Mouse (Mus musculus) CH12.LX (cell line): ENCODE data around the gene Chchd2. TPM values are rescaled to one million over a fixed set of nuclear protein-coding genes. Genes with fewer than 3 reads are reported as not detected.

Experiments used
- DNase-seq: peaks from one replicate; pipeline ENCODE4 v3.0.0-alpha.2; 2013; ENCODE audit errors: extremely low read depth
- H3K27ac ChIP-seq: 2 replicates; pipeline ENCODE4 v1.5.1; 2012; ENCODE audit warnings: low read depth, mild to moderate bottlenecking, control low read depth, moderate library complexity; ENCODE audit not compliant: insufficient read depth
- H3K27me3 ChIP-seq: replicated peaks from 2 replicates; pipeline ENCODE3; 2012; ENCODE audit warnings: inconsistent platforms
- H3K36me3 ChIP-seq, 2 experiments: replicated peaks in 1 of 2; 2 replicates each; pipeline versions ENCODE3 to v1.6.1; 2012; ENCODE audit warnings: inconsistent platforms in 1 of 2, low read length in 1 of 2, mild to moderate bottlenecking in 1 of 2, mixed read lengths in 1 of 2, moderate library complexity in 1 of 2; ENCODE audit not compliant: control insufficient read depth in 1 of 2, insufficient read depth in 1 of 2
- H3K4me1 ChIP-seq, 2 experiments: 2 replicates each; pipeline ENCODE4 v1.6.1; 2012; ENCODE audit warnings: inconsistent platforms in 1 of 2, moderate library complexity in 1 of 2; ENCODE audit not compliant: insufficient read depth in 2 of 2, control insufficient read depth in 1 of 2
- H3K4me2 ChIP-seq: 2 replicates; pipeline ENCODE4 v1.6.1; 2012; ENCODE audit warnings: low read depth, mild to moderate bottlenecking, control low read depth; ENCODE audit not compliant: poor library complexity, insufficient read depth, severe bottlenecking
- H3K4me3 ChIP-seq, 3 experiments: fragments of 150-350 bp in 1 of 3; sonication (generic) in 1 of 3; replicated peaks in 1 of 3; 2 replicates each; pipeline versions ENCODE3 to v1.5.1; 2011 to 2012; ENCODE audit warnings: low read depth in 2 of 3, low read length in 2 of 3, mild to moderate bottlenecking in 2 of 3, moderate library complexity in 2 of 3, control low read depth in 1 of 3, improper control_type of control experiment in 1 of 3, inconsistent platforms in 1 of 3, mixed read lengths in 1 of 3; ENCODE audit not compliant: poor library complexity in 1 of 3
- H3K79me2 ChIP-seq: replicated peaks from 2 replicates; pipeline ENCODE4 v1.6.1; 2012; ENCODE audit warnings: mild to moderate bottlenecking, moderate library complexity; ENCODE audit not compliant: control insufficient read depth, poor library complexity, insufficient read depth, severe bottlenecking; ENCODE audit errors: extremely low read depth
- H3K9ac ChIP-seq: 2 replicates; pipeline ENCODE4 v1.6.1; 2012; ENCODE audit warnings: low read depth, mild to moderate bottlenecking, control low read depth, moderate library complexity; ENCODE audit not compliant: insufficient read depth
- H3K9me3 ChIP-seq: replicated peaks from 2 replicates; pipeline ENCODE3; 2012; ENCODE audit warnings: low read length, inconsistent platforms, mixed read lengths
- BHLHE40 ChIP-seq: IDR thresholded peaks from 2 replicates; pipeline ENCODE4 v1.6.1; 2011; ENCODE audit warnings: mild to moderate bottlenecking, low read depth, low read length, improper control_type of control experiment
- CHD1 ChIP-seq: IDR thresholded peaks from 2 replicates; pipeline ENCODE4 v1.6.1; 2012; ENCODE audit warnings: low read depth, low read length, improper control_type of control experiment, inconsistent platforms
- CHD2 ChIP-seq: IDR thresholded peaks from 2 replicates; pipeline ENCODE4 v1.6.1; 2011; ENCODE audit warnings: low read length, improper control_type of control experiment
- CTCF ChIP-seq, 2 experiments: IDR thresholded peaks in 1 of 2; conservative IDR thresholded peaks in 1 of 2; 2 replicates each; pipeline ENCODE4 v1.5.1; 2011 to 2012; ENCODE audit warnings: low read depth in 2 of 2, low read length in 2 of 2, improper control_type of control experiment in 1 of 2, inconsistent platforms in 1 of 2, mild to moderate bottlenecking in 1 of 2, moderate library complexity in 1 of 2
- E2F4 ChIP-seq: IDR thresholded peaks from 2 replicates; pipeline ENCODE4 v1.6.1; 2011; ENCODE audit warnings: low read depth, low read length, improper control_type of control experiment; ENCODE audit not compliant: insufficient replicate concordance
- ELF1 ChIP-seq: IDR thresholded peaks from 2 replicates; pipeline ENCODE4 v1.6.1; 2014; ENCODE audit warnings: low read depth, mild to moderate bottlenecking, inconsistent platforms, low read length, improper control_type of control experiment
- EP300 ChIP-seq: IDR thresholded peaks from 2 replicates; pipeline ENCODE4 v1.6.1; 2011; ENCODE audit warnings: low read length, improper control_type of control experiment
- ETS1 ChIP-seq: conservative IDR thresholded peaks from 2 replicates; pipeline ENCODE4 v1.6.1; 2012; ENCODE audit warnings: low read depth, mild to moderate bottlenecking, inconsistent platforms, low read length, improper control_type of control experiment, moderate library complexity
- GABPA ChIP-seq: IDR thresholded peaks from 2 replicates; pipeline ENCODE4 v1.6.1; 2012; ENCODE audit warnings: low read depth, low read length, improper control_type of control experiment, inconsistent platforms; ENCODE audit not compliant: insufficient replicate concordance
- HCFC1 ChIP-seq: IDR thresholded peaks from 2 replicates; pipeline ENCODE4 v1.6.1; 2012; ENCODE audit warnings: low read depth, mild to moderate bottlenecking, inconsistent platforms, low read length, improper control_type of control experiment
- IRF4 ChIP-seq: IDR thresholded peaks from 2 replicates; pipeline ENCODE4 v1.6.1; 2014; ENCODE audit warnings: low read depth, mild to moderate bottlenecking, inconsistent platforms, low read length, improper control_type of control experiment
- JUN ChIP-seq: IDR thresholded peaks from 2 replicates; pipeline ENCODE4 v1.6.1; 2011; ENCODE audit warnings: low read depth, mild to moderate bottlenecking, low read length, improper control_type of control experiment, moderate library complexity; ENCODE audit not compliant: insufficient read depth
- JUND ChIP-seq: conservative IDR thresholded peaks from 2 replicates; pipeline ENCODE4 v1.6.1; 2011; ENCODE audit warnings: low read depth, low read length, improper control_type of control experiment
- KAT2A ChIP-seq: IDR thresholded peaks from 2 replicates; pipeline ENCODE4 v1.6.1; 2012; ENCODE audit warnings: low read length, improper control_type of control experiment, inconsistent platforms; ENCODE audit not compliant: insufficient replicate concordance
- MAFK ChIP-seq: IDR thresholded peaks from 2 replicates; pipeline ENCODE4 v1.6.1; 2011; ENCODE audit warnings: low read length, improper control_type of control experiment; ENCODE audit not compliant: insufficient replicate concordance
- MAX ChIP-seq: IDR thresholded peaks from 2 replicates; pipeline ENCODE4 v1.6.1; 2011; ENCODE audit warnings: low read length, improper control_type of control experiment
- MAZ ChIP-seq: IDR thresholded peaks from 2 replicates; pipeline ENCODE4 v1.6.1; 2012; ENCODE audit warnings: low read depth, mild to moderate bottlenecking, inconsistent platforms, low read length, improper control_type of control experiment, moderate library complexity
- MEF2A ChIP-seq: IDR thresholded peaks from 2 replicates; pipeline ENCODE4 v1.6.1; 2014; ENCODE audit warnings: low read depth, mild to moderate bottlenecking, inconsistent platforms, low read length, improper control_type of control experiment, borderline replicate concordance
- MXI1 ChIP-seq: IDR thresholded peaks from 2 replicates; pipeline ENCODE4 v1.6.1; 2011; ENCODE audit warnings: mild to moderate bottlenecking, low read depth, low read length, improper control_type of control experiment
- MYC ChIP-seq: IDR thresholded peaks from 2 replicates; pipeline ENCODE4 v1.6.1; 2011; ENCODE audit warnings: low read depth, mild to moderate bottlenecking, improper control_type of control experiment, low read length
- NELFE ChIP-seq: IDR thresholded peaks from 2 replicates; pipeline ENCODE4 v1.6.1; 2011; ENCODE audit warnings: low read depth, low read length, improper control_type of control experiment
- NRF1 ChIP-seq: IDR thresholded peaks from 2 replicates; pipeline ENCODE4 v1.6.1; 2014; ENCODE audit warnings: low read depth, mild to moderate bottlenecking, inconsistent platforms, low read length, improper control_type of control experiment, moderate library complexity
- PAX5 ChIP-seq: IDR thresholded peaks from 2 replicates; pipeline ENCODE4 v1.6.1; 2012; ENCODE audit warnings: low read length, inconsistent platforms, mixed read lengths
- POLR2A ChIP-seq: IDR thresholded peaks from 2 replicates; pipeline ENCODE4 v1.6.1; 2011; ENCODE audit warnings: low read depth, mild to moderate bottlenecking, improper control_type of control experiment, low read length
- POLR2AphosphoS2 ChIP-seq: IDR thresholded peaks from 2 replicates; pipeline ENCODE4 v1.6.1; 2011; ENCODE audit warnings: low read depth, low read length, improper control_type of control experiment
- RAD21 ChIP-seq: IDR thresholded peaks from 2 replicates; pipeline ENCODE4 v1.6.1; 2011; ENCODE audit warnings: low read depth, mild to moderate bottlenecking, low read length, improper control_type of control experiment, moderate library complexity
- RCOR1 ChIP-seq: conservative IDR thresholded peaks from 2 replicates; pipeline ENCODE4 v1.6.1; 2012; ENCODE audit warnings: low read depth, mild to moderate bottlenecking, inconsistent platforms, low read length, improper control_type of control experiment
- SIN3A ChIP-seq: IDR thresholded peaks from 2 replicates; pipeline ENCODE4 v1.6.1; 2012; ENCODE audit warnings: low read length, improper control_type of control experiment, inconsistent platforms
- SMC3 ChIP-seq: IDR thresholded peaks from 2 replicates; pipeline ENCODE4 v1.6.1; 2011; ENCODE audit warnings: low read depth, low read length, improper control_type of control experiment
- TBP ChIP-seq: conservative IDR thresholded peaks from 2 replicates; pipeline ENCODE4 v1.6.1; 2011; ENCODE audit warnings: low read depth, low read length, improper control_type of control experiment
- TCF12 ChIP-seq: IDR thresholded peaks from 2 replicates; pipeline ENCODE4 v1.6.1; 2014; ENCODE audit warnings: low read depth, mild to moderate bottlenecking, inconsistent platforms, low read length, improper control_type of control experiment
- UBTF ChIP-seq: IDR thresholded peaks from 2 replicates; pipeline ENCODE4 v1.6.1; 2012; ENCODE audit warnings: low read depth, mild to moderate bottlenecking, inconsistent platforms, low read length, improper control_type of control experiment, moderate library complexity
- USF1 ChIP-seq: IDR thresholded peaks from 2 replicates; pipeline ENCODE4 v1.6.1; 2014; ENCODE audit warnings: low read depth, mild to moderate bottlenecking, inconsistent platforms, low read length, improper control_type of control experiment
- USF2 ChIP-seq: conservative IDR thresholded peaks from 2 replicates; pipeline ENCODE4 v1.6.1; 2011; ENCODE audit warnings: low read depth, low read length, improper control_type of control experiment
- ZC3H11A ChIP-seq: IDR thresholded peaks from 2 replicates; pipeline ENCODE4 v1.6.1; 2012; ENCODE audit warnings: low read depth, mild to moderate bottlenecking, inconsistent platforms, low read length, improper control_type of control experiment
- ZKSCAN1 ChIP-seq: IDR thresholded peaks from 2 replicates; pipeline ENCODE4 v1.6.1; 2012; ENCODE audit warnings: low read depth, inconsistent platforms, low read length, improper control_type of control experiment, borderline replicate concordance
- ZMIZ1 ChIP-seq: IDR thresholded peaks from 2 replicates; pipeline ENCODE4 v1.6.1; 2012; ENCODE audit warnings: low read depth, mild to moderate bottlenecking, inconsistent platforms, low read length, improper control_type of control experiment
- ZNF384 ChIP-seq: IDR thresholded peaks from 2 replicates; pipeline ENCODE4 v1.6.1; 2012; ENCODE audit warnings: low read depth, low read length, improper control_type of control experiment, inconsistent platforms
- dilution Hi-C: fragments of 300-500 bp; cut with MboI; formaldehyde crosslinking; loops from 2 replicates; pipeline ENCODE4 v1.14.3; 2020; ENCODE audit warnings: low sequenced_read_pairs; ENCODE audit not compliant: extremely low pct_unique_long_range_greater_than_20kb, extremely low pct_ligation_motif_present
- in situ Hi-C: fragments of 300-500 bp; cut with MboI; formaldehyde crosslinking; loops from 3 replicates; pipeline ENCODE4 v1.14.3; 2019; ENCODE audit warnings: low sequenced_read_pairs, low pct_ligation_motif_present, low pct_unique_long_range_greater_than_20kb, mixed read lengths
- polyA plus RNA-seq: library from polyadenylated mRNA; unstranded; fragments of >175 nt; gene quantifications from 2 replicates; pipeline ENCODE4 v1.2.1, GENCODE M21; 2012; ENCODE audit warnings: low read depth; ENCODE audit not compliant: insufficient read length
- total RNA-seq, 2 experiments: library from RNA; depleted of rRNA; stranded (reverse); fragments of 300-350 nt in 1 of 2; fragments of >200 nt in 1 of 2; gene quantifications; 2 replicates each; pipeline ENCODE4 v1.2.3; 2012 to 2014

The Chchd2 gene
- total and polyA plus RNA-seq, 3 experiments: 370 to 988 (median 552) TPM

GRCm38 (mm10) chr5:129908242-129908965, 21.1 kb upstream of the Chchd2 start, which contains the start of gene Nupr1l:
Gene Nupr1l, plus strand, starts transcription at chr5:129908540.
- peak; percentile 60; the same call in 1 of the 2 replicates for TF ChIP-seq ZMIZ1
- TF ChIP-seq EP300: no peak
- no peak for TF ChIP-seq RCOR1
- no peak for TF ChIP-seq KAT2A
- TF ChIP-seq NELFE: peak; percentile 58; the same call in 1 of the 2 replicates
- TF ChIP-seq MYC: no peak
- TF ChIP-seq GABPA: no peak
- TF ChIP-seq MAX: 0 out of 2 replicates have a peak, but pooled peaks have one; percentile 16
- TF ChIP-seq ETS1: no peak
- no peak for TF ChIP-seq SMC3
- TF ChIP-seq POLR2A: peak; percentile 76
- TF ChIP-seq CTCF (conservative IDR thresholded peaks at IDR 0.05 in 1 of 2, IDR thresholded peaks at IDR 0.05 in 1 of 2; ENCODE audit: low read depth in 2 of 2, low read length in 2 of 2): peak in 1 of 2 experiments; percentile 34; a peak in 2 of 4 replicates
- no peak for TF ChIP-seq POLR2AphosphoS2
- no peak for TF ChIP-seq RAD21
- TF ChIP-seq MAZ: no peak
- no peak for TF ChIP-seq USF2
- TF ChIP-seq CHD1: no peak
- TF ChIP-seq JUN: no peak
- peak; percentile 63 for TF ChIP-seq NRF1
- no peak for TF ChIP-seq ZNF384
- no peak for TF ChIP-seq USF1
- no peak for TF ChIP-seq ZC3H11A
- TF ChIP-seq IRF4: no peak
- no peak for TF ChIP-seq MAFK
- no peak; the same call in none of the 2 replicates for TF ChIP-seq UBTF
- no peak for TF ChIP-seq ZKSCAN1
- TF ChIP-seq E2F4: no peak
- no peak for TF ChIP-seq JUND
- peak; percentile 61; the same call in 1 of the 2 replicates for TF ChIP-seq MXI1
- peak; percentile 32; the same call in 1 of the 2 replicates for TF ChIP-seq HCFC1
- peak; percentile 52 for TF ChIP-seq ELF1
- no peak for TF ChIP-seq CHD2
- 0 out of 2 replicates have a peak, but pooled peaks have one; percentile 28 for TF ChIP-seq TCF12
- TF ChIP-seq PAX5: peak; percentile 32; the same call in 1 of the 2 replicates
- TF ChIP-seq SIN3A: 0 out of 2 replicates have a peak, but pooled peaks have one; percentile 47
- TF ChIP-seq BHLHE40: peak; percentile 55; the same call in 1 of the 2 replicates
- 0 out of 2 replicates have a peak, but pooled peaks have one; percentile 9 for TF ChIP-seq MEF2A
- TF ChIP-seq TBP: 0 out of 2 replicates have a peak, but pooled peaks have one; percentile 17

More at GRCm38 (mm10) chr5:129908242-129908965, 21.1 kb upstream of the Chchd2 start, which contains the start of gene Nupr1l:
- Histone ChIP-seq H3K36me3 (no peaks in the 10 kb centered on the region), H3K4me1 (peaks cover 2 to 16% of the 10 kb centered on the region in 2 experiments), H3K9me3 (no peaks in the 10 kb centered on the region), H3K4me2 (peak within 1 kb of the TSS; percentile 76), H3K27ac (peak within 1 kb of the TSS; percentile 61), H3K27me3 (peaks cover 20% of the 10 kb centered on the region), H3K4me3 (peak within 1 kb of the TSS; percentile 54 to 93 (median 64)), H3K9ac (peak within 1 kb of the TSS; percentile 27), H3K79me2 (no peaks in the 10 kb centered on the region)
- peak; percentile 77 for DNase-seq
- in situ Hi-C loops (no loop called here), dilution Hi-C loops (no loop called here)
